Mouse (Mus musculus) yolk sac, embryonic 10.5 days (tissue): ENCODE measurements around the gene Sh2d1a.

Experiments
- DNase-seq: peaks from one replicate; pipeline ENCODE4 v3.0.0-alpha.2; 2017; ENCODE audit warnings: low spot score

The Sh2d1a gene

DNA sequence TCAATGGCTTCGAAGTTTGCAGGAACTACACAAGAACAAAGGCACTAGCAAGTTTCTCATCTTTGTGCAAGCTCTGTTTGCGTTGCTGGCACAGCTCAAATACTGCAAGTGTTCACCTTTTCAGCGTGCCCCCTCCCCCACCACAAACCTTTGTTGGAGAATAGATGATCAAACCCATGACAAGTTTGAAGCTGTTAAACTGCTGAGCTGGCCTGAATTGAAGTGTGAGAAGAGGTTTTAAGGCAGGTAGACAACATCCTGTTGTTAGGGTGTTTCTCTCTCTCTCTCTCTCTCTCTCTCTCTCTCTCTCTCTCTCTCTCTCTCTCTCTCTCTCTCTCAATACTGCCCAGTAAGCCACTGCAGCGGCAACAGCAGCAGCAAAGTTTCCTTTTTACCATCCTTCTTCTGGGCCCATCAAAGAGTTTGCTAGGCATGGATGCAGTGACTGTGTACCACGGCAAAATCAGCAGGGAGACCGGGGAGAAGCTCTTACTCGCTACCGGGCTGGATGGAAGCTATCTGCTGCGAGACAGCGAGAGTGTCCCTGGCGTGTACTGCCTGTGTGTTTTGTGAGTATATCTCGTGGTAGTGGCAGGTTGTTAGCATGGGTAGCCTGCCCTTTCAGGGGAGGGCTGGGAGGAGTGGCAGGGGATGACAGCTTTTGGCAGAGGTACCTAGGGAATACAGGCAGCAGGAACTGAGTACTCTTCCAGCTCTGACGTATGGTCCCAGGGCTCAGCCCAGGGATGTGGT, at the start of gene Sh2d1a:
Gene Sh2d1a, plus strand, starts transcription at position 163 of the 753 bp plus-strand sequence.
- DNase-seq, result no peak

DNA sequence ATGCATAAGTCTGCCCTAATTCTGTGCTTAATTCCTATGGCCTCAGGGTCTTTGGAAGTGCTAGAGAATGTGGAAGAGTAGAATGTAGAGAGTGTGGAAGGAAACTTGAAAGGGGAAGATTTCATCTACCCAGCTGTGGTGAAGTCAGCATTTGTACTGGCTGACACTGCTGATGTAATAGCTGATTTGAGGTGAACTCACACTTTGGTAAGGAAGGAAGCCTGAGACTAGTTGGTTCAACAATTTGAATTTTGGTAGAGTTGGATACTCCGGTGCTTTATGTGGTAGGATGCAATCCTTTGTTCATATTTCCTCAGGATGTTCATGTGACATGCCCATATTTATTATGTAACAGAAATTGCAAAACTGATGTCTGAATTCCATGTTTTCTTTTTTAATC, 49.3 kb upstream of the Sh2d1a start:
- no peak for DNase-seq

DNA sequence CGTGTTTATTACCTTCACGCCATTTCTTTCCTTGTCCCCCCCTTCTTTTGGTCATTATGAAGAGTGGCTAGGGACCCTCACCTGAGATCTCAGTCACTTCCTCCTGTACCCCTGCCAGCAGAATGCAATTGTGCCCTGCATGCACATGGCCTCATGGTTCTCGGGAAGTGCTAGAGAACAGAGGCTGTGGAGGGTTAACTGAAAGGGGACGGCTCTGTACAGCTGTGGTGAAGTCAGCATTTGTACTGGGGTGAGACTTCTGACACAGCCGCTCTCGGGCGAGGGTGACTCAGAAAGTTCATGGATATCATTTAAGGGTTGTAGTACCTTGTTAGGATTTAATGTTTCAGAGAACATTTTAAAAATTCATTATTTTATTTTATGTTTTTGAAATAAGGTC, 47.7 kb upstream of the Sh2d1a start:
- DNase-seq, result no peak

DNA sequence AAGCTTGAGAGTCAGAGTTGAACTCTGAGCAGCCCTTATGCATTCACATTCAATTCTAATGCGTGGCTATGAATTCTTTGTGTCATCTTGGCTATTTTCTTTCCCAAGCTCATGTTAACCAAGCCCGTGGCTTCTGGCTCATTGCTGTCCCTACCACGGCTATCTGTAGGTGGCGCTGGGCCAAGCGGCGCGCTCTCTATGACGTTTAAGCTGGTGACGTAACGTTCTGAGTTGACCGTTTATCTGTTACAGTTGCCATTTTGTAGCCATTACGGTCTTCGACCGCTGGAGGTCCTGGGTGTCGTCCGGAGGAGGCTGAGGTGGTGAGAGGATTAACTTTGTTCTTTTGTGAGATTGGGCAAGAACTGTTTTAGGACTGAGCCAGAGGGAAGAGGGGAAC, 12.8 kb upstream of the Sh2d1a start, which contains the start of gene Tex13c2:
Gene Tex13c2, plus strand, starts transcription at position 246 of the 400 bp plus-strand sequence.
- DNase-seq, result no peak

DNA sequence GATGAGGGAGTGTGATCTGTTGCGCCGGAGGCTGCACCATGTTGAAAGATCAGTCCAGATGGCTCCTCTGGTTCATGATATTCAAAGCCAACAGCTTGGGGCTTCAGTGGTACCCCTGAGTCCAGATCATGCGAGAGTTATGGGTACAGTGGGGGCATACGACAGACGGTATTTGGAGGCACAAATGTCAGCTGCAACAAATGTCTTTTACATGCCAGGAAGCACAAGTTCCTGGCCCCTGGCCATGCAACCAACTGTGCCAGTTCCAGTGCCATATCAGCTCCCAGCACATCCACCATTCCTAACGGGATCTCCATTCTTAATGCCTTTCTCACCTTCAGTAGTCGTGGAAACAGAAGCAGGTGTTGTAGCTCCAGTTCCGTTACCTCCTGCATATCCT, 11.9 kb upstream of the Sh2d1a start:
- DNase-seq, result no peak

DNA sequence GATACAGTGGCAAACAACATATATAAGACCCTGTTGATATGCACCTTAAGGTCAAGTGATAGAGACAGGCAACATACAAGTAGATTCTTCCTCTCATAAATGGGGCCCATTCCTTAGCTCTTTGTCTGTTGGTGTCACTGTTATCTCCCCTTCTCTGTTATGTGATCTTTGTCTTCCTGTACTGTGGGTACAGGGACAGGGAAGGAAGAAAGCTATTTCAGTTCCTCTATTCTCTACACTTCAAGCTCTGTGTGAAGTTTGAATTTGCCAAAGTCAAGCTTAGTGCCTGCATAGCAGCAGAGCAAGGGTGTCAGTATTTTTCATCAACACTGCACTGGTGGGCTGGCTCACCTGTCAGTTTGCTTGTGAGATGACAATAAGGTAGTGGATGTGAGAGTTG, 1.7 kb upstream of the Sh2d1a start:
- no peak for DNase-seq

DNA sequence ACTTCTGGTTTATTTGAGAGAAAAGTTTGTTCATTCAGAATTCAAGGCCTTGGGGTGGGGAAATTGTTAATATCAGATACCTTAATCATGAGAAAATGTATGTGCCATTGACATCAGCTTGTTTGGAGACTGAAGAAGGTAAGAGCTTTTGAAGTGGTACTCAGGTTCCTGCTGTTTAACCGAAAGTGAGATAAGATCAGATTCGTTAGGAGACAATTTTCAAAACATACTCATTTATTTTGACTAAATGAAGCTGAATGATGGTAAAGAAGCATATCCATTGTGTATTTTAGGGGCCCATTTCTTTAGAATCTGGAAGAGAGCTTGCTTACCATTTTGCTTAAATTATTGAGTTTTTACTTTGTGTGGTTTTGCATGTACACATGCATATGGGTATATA, 8.9 kb downstream of the Sh2d1a start:
- DNase-seq, result no peak

DNA sequence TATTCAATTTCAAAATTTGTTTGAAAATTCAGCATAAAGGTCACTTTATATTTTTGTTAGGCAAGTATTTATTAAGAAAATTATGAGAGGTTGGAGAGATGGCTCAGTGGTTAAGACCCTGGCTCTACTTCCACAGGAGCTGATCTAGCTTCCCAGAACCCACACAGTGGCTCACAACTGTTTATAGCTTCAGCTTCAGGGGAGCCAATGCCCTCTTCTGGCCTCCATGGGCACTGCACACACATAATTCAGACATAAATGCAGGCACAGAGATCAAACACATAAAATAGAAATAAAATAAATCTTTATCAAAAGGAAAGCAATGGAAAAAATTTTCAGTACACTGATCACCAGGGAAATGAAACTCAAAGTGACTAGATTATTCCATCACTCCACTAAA, 10.3 kb downstream of the Sh2d1a start:
- DNase-seq, result no peak

DNA sequence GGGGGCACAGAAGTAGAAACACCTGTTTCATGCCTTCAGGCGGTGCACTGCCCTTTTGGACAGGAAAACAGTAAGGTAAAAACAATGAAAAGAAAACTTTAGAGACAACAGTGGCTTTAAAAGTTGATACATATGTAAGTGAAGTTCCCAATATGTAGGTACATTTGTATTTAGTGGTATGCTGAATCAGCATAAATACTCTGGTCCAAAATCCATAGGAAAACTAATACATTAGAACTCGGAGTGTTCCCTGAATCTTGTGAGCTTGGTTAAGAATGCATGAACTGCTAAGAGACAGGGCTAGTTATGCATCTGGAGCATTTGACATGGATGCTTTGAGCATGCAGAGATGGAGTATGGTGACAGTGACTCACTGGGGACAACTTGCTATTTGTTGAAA, 20.6 kb downstream of the Sh2d1a start:
- DNase-seq, result no peak

DNA sequence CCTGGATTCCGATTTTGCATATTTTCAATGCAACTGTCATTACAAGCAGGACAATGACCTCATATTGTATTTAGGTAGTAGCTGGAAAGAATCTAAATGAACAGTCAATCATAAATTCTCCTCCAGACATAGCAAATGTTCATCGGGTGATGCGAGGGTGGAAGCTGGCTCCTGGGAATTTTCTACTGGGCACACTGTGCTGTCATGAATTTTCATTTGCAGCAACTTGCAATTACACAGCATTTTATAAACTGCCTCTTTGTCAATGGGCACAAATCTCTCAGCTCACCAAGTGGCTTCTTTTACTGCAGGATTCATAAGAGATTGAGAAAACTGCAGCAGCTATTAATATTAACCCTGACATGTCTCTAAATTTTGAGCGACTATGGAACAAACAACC, 28.4 kb downstream of the Sh2d1a start:
- no peak for DNase-seq

DNA sequence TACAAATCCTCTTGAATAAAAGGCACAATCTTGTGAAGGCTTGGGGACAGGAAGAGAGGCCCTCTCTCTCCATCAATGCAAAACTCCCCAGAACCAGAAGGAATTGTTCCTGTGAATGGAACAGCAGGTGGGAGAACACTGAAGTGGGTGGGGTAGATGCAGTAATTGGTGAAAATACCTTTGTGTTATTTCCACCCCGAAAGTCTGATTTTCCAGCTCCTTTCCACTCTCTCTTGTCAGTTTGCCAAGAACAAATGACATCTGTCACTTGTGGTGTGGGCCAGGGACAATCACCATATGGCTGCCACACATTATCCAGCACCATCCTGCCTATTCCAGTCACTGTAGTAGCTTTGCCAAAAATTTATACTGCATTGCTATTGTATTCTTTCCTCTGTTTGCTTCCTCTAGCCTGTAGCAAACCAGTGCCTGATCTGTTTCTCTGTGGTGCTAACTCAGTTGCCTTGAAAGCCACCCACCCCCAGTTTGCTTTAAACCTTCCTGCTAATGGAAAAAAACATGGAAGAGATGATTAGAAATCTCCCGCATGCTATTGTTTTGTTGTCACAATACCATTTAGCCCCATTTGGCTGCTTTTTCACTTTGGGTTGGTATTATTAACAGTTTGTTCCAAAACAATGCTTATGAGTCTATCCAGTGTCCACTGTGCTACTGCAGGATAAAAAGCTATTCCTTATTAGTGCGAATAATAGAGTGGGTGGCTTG, 37.9 kb downstream of the Sh2d1a start:
- DNase-seq, result no peak

DNA sequence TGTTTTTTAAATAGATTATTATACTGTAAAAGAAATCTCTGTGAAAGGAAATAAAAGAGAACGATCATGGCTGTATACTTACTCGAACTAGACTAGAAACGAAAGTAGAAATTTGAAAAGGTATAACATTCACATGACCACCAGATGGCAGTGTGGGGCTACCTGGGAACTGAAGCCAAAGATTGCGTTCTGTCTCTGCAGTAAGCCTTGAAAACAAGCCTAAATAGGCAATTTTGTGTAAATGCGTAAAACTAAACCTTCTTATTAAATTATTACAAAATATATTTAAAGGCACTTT, 38.5 kb downstream of the Sh2d1a start:
- DNase-seq, result peak; percentile 7

DNA sequence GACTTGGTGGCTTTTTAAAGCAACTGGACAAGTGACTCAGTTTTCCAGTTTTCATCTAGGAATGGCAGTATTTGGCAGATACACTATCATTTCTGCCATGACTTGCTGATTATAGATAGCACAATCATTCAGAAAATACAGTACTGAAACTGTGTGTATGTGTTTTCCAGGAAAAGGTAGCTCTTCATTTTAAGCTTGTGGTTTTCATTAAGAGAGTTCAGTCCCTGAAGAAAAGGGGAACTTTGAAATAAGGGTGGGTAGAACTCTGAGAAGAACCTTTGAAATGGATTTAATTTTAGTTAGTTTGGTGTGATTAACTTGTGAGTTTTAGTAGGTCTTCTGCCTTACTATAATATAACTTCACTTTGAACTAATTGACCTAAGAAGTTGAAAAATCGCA, 42.8 kb downstream of the Sh2d1a start:
- no peak for DNase-seq

DNA sequence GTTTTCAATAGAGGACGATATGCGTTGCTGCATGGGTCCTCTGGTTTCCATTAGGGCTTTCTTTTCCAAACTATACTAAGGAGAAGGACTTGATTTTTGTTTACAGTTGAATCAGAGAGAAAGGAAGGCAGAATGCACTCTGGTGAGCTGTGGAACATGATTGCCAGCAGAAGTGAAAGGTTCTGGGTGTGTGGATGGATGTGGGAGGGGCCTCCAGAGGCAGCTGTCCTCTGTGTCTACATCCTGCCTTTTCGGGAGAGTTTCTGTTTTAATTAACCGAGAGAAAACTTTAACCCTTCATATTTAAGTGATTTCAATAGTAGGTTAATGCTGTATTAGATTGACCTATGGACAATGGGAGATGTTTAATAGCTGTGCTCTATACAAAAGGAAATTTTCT, 46.3 kb downstream of the Sh2d1a start:
- DNase-seq, result no peak

DNA sequence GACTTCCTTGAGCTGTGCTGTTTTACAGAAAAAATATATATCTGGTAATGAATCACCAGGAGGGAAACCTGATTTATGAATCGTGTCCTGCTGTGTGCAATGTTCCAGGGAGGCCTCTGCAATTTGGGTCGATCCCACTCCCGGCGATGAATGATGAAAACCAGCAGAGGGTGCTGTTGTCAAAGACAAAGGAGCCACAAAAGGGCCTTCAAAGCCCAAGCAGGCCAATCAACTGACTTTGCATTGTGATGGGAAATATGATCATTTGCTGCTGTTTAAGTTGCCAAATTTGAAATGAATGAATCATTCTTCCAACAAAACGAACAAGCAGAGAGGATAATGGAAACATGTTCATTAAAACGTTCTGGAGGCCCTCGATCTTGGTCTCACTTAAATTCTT, 55.0 kb downstream of the Sh2d1a start:
- DNase-seq, result peak; percentile 3

DNA sequence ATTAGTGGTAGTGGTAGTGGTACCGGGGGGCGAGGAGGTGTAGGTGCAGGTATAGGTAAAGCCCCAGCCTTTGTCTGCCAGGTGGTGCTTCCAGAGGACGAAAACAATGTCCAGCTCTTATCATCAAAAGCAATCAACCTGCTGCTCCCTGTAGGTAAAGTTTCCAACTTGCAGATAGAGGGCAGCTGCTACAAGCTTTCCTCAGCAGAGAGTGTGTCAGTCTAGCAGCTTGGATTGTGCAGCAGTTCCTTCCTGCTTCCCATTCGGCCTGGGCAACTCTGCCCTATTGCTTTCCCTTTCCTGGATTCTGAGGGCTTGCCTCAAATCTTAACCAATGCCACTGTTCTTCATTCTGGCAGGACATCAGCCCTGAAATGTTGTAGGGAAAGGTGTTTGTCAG, 56.4 kb downstream of the Sh2d1a start:
- no peak for DNase-seq
